Mouse (Mus musculus) gastrocnemius, adult 8-10 months (tissue): ENCODE data around the gene Snrpb2. TPM values are rescaled to one million over a fixed set of nuclear protein-coding genes. Genes with fewer than 3 reads are reported as not detected.

Experiments
- DNase-seq, 2 experiments: peaks; one replicate each; pipeline ENCODE4 v3.0.0; 2022; ENCODE audit warnings: low spot score in 2 of 2
- total RNA-seq, 4 experiments: library from RNA; stranded (reverse); gene quantifications; 2 replicates each; pipeline ENCODE4 v1.2.4; 2022

Gene Snrpb2
- 10 to 100 TPM; 14.0 to 21.1 (median 17.6) TPM for total RNA-seq

DNA sequence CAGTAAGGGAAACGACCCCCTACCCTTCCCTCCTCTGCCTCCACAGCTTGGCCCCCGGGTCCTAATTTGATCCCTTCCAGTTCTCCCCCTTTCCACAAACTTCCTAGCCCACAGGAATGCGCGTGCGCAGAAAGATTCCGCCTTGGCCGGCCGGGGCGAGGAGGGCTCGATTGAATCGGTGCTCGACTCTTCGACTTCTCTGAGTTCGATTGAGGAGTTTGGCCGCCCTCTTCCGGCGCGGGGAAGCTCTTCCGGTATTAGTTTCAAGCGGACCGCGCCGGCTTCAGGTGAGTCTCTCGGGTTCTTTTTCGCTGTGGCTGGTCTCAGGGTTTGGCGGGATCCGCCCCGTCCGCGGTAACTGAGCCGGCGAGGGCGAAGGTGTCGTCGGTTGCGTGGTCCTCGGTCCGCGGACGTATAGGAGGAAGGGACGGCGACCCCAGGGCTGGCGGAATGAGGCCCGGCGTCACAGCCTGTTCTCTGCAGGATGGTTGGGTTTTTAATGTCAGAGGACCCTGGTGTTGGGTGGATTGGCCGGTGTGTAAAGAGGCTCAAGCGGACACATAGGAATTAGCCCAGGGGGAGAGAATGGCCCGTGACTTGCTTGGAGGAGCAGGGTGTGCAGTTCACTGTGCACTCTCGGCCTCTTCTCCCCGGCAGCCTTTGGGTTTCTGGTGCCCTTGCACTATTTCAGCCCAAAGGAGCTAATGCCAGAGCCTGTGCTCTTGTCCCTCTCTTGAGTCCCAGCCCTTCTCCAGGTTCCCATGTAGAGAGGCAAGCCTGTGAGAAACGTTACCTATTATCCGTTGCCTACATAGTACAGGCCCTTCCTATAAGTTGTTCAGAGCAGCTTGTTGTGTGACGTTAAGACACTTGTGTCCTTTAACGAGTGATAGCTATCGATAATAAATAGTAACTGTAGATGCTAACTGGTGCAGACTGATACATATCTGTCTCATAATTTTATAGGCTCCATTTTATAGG, at the start of gene Snrpb2:
Gene Snrpb2, plus strand, starts transcription at position 228 of the 981 bp plus-strand sequence.
- DNase-seq, result peak; percentile 78 to 81

DNA sequence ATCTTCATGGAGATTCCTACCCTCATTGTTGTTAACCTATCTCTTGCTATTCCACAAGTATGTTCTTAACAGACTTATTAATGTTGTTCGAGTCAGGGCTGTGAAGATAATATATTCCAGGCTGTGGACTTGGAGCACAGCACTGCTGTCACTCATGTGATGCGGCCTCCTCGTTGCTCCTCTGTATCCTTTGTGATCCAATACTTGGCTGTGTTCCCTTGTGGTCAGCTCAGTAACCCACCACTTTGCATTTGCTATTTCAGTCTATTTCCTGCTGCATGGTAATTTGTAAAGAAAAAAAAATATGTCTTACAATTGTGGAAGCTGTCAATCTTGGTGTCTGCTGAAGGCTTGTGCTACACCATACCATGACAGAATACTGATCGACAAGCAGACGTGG, 49.8 kb upstream of the Snrpb2 start:
- DNase-seq, result no peak

DNA sequence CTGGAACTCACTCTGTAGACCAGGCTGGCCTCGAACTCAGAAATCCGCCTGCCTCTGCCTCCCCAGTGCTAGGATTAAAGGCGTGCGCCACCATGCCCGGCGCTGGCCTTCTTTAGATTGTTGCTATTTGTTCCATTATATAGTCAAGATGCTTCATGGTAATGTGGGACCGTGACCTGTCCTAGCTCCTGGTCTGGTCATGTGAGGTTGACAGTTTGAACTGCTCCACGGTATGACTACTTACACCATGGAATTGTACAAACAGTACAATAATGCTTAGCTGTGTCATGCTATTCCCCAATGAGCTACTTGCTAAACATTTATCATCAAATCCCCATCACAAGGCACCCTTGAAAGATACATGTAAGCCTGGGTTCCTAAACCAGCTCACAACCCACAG, 44.8 kb upstream of the Snrpb2 start:
- no peak for DNase-seq

DNA sequence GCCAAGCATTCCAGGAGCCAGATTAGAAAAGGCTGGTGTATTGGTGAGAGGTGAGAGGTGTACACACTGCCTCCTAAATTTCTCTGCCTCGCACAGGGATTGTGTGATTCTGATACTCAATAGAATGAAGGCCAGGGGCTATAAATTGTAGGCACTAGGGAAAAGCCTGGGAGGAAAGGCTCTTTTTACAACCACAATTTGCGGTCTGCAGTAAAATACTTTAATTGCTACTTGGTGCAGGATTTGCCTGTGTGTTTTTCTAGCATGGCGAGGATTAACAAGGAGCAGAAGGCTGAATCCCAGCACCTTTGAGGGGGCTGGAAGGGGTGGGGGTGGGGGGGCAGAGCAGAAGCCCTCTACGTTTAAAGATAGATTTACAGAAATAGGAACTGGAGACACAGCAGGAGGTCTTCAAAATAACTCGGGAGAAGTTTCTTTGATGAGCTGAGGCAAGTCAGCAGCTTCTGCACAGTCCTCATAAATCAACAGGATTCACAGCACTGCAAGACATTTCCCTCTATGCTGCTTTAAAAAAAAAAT, 44.2 kb upstream of the Snrpb2 start:
- no peak for DNase-seq

DNA sequence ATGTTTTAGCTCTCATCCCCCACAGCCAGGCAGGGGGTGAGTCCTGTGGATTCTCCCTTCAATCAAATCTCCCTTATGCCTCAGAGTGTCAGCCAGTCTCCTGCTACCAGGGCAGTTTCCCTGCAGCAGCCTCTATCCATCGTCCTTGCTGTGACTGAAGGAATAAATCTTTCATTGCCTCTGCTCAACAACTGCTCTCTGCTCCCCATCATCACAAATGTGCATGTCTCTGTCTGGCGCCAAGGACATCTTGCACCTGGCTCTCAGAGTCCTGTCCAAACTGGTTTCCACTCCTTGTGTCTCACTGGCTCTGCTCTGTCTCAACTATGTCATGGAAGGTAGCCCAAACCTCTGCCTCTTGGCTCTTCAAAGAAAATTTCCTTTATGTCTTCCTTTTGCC, 43.1 kb upstream of the Snrpb2 start:
- no peak for DNase-seq

DNA sequence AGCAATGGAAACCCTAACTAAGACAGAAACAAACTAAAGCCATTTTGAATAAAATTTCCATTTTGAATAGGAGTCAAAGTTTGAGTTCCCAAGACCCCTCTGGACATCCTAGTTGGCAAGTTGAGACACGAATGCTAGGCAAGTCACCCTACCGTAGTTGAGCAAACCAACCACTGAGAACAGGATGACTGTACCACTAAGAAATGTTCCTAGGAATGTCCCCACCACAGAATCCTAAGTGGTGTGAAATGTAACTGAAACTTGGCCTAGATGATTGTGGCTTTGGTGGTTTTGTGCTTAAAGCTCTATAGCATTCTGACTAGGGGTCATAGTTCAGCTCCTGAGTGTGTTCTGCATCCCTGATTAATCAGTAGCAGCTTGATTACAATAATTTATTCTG, 39.5 kb upstream of the Snrpb2 start:
- DNase-seq, result no peak

DNA sequence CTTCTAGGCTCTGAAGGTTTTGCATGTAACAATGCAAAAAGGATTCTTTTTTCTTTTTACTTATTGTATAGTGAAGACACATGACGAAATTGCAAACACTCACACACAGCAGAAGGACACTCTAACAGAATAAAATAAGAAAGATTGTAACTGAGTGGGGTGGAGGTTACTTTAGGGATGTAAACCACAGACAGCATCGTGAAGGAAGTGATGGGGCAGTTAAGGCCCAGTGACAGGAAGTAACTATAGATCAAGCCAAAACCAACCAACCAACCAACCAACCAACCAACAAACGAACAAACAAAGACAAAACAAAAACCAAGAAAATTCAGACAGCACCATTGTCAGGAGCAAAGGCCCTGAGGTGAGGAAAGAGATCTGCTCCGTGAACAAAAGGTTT, 38.6 kb upstream of the Snrpb2 start:
- no peak for DNase-seq

DNA sequence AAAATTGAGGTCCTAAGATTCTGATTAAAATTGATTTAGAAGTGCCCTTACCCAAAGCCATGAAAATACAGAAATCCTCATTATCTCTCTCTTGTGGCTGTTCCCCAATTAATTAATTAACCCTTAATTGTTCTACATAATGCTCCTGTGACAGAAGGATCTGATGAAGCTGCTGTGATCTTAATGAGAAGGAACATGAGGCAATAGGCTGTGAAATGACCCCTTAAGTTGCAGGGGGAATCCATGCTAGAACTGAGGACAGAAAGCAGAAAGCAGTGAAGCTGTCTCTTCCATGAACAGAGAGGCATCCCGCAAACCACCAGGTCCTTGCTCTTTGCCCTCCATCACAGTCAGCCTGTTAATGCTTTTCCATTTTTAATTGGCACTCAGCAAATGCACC, 31.6 kb upstream of the Snrpb2 start:
- no peak for DNase-seq

DNA sequence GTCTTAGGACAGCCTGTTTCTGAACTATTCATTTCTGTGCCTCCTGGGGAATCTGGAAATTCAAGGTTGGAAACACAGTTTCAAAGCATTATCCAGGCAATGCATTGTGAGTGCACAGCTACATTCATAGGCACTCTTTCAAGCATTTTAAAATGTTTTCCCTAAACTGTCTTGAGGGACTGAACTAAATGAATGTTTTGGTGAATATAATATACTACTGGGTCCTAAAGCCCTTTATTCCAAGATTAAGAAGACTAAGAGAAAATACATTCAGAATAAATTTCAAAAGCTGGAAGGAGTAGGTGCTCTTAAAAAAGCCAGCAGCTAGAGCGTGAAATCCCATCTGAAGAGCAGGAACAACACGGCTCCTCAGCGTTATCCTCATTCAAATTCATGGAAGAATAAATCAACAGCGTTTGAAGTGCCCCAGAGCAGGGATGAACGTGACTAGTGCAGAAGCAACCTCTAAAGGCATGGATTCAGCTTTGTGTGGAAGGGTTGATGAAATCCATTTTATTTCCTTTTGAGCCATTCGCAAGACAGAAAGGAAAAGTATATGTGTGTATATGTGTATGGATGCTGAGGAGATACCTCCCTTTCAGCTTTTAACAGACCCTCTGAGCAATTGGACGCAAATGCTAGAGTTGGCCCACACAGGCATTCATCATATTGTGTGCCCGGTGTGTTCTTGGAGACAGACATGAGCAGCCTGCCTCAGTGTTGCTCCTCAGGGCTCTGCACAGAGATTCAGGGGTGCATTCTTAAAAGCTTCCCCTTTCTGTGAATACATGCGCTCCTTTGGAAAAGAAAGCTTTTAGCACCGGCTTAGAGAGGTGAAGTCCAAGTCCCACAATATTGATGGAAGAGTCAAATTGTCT, 30.2 kb upstream of the Snrpb2 start:
- no peak for DNase-seq

DNA sequence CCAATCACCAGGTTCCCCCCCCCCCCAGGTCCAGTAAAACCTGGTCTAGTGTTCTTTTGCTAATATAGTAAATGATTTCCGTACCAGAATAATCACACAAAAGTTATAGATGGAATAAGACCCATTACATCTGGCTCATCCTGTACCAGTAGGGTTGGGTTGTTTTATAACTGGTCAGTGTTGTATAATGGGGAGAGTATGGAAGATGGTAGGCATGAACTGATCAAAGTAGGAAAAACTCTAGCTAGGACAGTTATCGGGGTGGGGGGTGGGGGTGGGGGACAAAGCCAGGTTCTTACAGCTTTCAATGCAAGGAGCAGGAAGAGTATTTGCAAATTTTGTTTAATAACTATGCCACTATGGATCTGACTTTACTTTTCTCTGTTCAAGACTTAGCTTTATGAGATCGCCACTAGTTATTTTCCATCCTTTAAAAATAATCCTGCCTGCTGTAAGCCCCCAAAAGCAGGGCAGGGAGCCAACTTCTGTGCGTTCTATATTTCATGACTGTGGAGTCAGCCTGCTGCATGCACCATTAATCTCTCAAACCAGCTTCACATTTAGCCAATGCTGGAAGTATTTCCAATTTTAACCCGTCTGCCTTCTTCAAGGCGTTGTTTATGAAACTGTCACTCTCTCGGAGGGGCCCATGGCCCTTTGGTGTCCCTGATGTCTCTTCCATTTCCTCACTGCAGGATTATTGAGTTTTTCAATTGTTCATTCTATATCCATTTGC, 28.3 kb upstream of the Snrpb2 start:
- no peak for DNase-seq

DNA sequence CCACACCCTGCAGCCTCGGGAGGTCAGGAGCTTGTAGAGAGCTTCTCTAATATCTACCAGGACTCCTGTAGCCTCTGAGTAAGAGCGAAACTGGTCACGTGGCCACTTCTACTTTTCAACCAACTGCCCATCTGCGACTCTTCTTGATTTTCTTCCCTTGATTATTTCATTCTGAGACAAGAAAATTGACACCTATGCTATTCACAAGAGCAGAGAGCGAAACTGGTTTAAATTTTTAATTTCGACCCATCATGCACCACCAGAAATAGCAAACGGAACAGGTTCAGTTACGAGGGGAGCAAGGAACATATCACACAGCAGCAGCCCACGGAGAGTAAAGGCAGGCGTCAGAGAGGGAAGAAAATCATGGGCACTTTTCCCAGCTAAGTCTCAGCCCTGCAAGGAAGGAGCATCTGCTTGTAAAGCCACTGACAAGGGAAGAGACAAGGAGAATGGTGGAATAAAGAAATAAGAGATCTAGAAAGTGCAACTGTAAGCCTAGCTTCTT, 27.7 kb upstream of the Snrpb2 start:
- no peak for DNase-seq

DNA sequence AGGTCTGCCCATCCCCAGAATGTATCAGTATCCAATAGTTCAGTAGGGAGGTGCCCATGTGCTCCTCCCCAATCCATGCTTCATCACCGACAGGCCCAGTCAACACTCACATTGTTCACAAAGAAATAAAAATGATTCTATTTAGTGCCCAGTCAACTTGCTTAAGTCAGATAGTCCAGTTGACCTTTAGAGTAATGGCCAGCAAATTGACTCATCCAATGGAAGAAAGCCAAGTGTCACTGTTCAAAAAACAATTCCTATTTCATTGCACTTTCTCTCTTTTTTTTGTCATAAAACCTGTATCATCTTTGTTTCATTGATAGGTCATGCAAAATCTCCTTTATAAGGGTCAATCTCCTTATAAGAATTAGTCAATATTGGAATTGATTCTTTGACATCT, 21.2 kb upstream of the Snrpb2 start:
- no peak for DNase-seq

DNA sequence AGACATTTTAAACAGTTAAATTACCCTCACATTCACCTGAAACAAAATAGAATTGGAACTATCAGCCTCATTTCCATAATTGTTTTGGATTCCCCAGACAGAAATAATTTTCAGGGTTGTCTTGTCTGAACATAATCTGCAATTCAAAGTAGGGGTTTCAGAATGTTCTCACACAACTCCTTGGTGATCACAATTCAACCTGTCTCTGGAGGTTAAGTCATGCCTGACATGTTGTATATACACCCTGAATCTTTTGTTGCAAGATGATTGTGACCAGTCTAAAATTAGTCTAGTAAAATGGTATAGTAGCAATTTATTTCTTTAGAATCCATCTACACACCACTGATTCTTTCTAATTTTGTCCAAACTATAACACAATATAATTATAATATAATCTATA, 7.6 kb upstream of the Snrpb2 start:
- DNase-seq, result no peak

DNA sequence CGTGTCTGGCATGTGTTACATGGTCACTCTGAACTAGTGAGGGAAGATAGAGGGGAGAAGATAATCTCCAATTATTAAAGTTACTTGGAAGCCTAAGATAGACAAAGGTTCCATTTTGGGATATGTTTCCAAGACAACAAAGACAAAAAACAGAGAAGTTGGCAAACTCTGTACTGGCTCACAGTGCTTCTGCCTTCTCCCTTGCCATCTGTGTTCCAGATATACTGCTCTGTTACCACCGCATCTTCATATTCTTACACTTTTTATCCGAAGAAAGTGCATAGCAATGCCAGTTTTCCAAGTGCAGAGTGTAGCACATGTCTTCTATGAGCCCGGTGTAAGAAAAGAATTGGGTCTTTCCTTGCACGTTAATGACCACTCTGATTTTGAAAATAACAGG, 6.1 kb upstream of the Snrpb2 start:
- DNase-seq, result no peak

DNA sequence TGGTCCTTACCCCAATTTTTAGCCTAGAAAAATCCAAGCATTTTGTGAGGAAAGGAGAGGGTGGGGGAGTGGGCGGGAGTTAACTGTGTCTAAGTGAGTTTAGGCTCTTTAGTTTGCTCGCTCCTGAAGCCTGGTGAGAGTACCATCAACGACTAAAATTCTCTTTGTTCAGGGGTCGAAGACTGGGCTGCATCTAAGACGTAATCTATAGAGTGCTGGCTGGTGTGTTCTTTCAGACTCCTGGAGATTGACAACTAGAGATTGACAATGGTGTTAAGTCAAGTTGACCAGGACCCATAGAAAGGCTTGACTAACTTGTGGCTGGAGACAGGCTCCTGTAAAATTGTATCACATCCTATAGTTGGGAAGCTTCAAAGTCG, 417 bp upstream of the Snrpb2 start:
- no peak for DNase-seq

DNA sequence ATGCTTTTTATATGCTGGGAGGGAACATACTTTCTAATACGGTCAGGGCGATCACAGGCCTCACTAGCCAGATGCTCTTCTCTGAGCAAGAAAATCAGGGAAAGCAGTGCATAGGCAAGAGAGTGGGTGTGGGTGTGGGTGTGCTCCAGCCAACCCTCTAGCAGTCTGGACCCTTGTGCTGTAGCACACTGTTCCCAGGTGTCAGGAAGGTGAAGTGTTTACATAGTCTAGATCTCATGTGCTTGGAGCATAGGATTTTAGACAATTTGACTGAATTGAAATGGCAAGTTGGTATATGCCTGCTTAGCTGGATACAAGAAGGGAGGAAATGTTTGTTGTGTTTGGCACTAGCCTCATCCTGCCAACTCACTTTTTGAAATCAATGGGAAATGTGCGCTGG, 3.1 kb downstream of the Snrpb2 start:
- no peak for DNase-seq

DNA sequence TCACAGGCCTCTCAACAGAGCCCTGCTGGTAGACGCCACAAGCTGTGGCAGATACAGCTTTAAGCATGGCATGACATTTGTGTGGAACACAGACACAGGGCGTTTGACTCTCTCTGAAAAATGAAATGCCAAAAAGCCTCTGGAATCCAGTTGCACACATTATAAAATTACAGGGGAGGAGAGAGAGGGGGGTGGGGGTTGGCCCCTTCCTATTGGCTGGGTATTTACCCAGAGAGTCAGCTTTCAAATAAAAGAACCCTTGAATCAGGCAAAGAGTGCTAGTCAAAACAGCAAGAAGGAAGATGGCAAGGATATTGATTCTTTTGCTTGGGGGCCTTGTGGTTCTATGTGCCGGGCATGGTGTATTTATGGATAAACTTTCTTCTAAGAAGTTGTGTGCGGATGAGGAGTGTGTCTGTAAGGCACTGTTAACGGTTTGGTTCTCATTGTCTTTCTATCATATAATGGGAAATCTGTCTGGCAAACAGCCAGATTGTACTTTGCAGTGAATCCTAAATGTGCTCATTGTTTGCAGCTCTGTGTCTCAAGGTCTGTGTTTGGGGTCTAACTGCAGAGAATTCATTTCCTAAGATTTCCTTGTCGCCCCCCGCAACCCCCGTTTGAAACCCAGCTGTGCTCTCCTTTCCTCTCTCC, 15.5 kb downstream of the Snrpb2 start, which contains the start of gene Otor:
Gene Otor, plus strand, starts transcription at position 276 of the 654 bp plus-strand sequence.
- no peak for DNase-seq

DNA sequence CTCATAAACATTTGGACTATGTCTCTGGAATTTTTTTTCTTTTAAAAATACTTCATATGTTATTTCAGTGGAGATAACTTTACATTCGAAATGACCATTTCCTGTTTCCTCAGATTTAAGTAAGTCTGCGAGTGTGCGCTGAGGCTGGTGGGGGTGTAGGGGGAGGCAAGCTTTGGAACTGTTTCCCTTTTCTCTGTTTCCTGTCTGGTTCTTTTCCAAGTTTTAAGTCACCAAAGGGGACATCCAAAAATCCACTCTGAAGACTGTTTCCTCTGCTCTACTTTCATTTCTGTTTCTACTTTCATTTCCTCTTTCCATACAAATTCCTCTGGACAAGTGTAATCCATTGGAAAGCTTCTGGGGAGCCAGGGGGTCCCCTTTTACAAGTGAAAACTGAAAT, 18.9 kb downstream of the Snrpb2 start:
- DNase-seq, result no peak

DNA sequence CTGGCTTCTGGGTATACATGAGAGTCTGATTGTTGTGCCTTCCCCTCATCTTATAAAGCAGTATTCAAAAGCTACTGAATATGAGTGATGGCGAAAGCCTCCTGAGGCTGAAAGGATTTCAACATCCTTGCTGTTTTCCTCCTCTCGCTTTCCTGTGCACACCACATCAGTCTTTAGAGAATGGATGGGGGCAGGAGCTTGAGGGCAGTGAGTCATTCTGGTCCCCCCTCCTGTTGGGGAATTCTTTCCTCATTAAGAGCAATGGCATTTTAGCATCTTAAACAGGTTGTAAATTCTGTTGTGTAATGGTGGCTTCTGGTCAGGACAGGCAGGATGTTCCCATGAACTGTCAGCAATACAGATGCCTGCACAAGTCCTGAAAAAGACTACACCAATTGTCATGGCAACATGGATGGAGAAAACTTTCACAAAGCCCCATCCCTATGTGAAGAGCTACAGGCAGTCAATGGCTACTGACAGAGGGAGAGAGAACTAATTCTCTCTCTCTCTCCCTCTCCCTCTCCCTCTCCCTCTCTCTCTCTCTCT, 22.1 kb downstream of the Snrpb2 start:
- no peak for DNase-seq

DNA sequence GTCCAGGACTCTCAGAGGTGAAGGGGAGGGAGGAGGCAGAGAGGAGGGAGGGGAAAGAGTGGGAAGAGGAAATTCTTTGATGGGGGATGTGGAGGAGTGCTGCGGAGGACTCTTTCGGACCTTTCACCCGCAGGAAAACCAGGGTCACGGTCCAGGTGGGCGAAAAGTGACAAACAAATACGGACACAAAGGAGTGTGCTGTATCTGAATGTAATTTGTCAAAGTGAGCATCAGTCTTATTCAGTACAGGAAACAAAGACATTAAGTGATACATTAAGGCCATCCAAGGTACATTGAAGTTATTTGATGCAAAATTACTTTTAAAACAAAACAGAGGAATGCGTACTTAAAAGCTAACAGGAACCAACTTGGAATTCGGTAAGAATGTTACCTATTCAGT, 27.0 kb downstream of the Snrpb2 start:
- DNase-seq, result no peak
